Mouse (Mus musculus) adrenal gland, adult 8-10 months (tissue): ENCODE results near the gene C130079G13Rik. TPM values are rescaled to one million over a fixed set of nuclear protein-coding genes. Genes with fewer than 3 reads are reported as not detected.
"Not testable (repeated sequence)": the region's sequence is repeated elsewhere in the genome, so short reads cannot be mapped to it uniquely, and the experiment has no call there.

Source experiments
- DNase-seq: peaks from one replicate; pipeline ENCODE4 v3.0.0; 2022
- total RNA-seq, 4 experiments: library from RNA; stranded (reverse); gene quantifications; 2 replicates each; pipeline ENCODE4 v1.2.4; 2022

The C130079G13Rik gene
- not detected for total RNA-seq

- no peak for DNase-seq
Observed at GRCm38 (mm10) chr3:59924914-59925313, at the start of gene C130079G13Rik. Gene C130079G13Rik (plus strand): TSS chr3:59925214.

GRCm38 (mm10) chr3:59877601-59878000, 47.4 kb upstream of the C130079G13Rik start:
- DNase-seq, result not testable (repeated sequence)

GRCm38 (mm10) chr3:59879801-59880554, 45.0 kb upstream of the C130079G13Rik start:
- not testable (repeated sequence) for DNase-seq

- DNase-seq, result no peak
Observed at GRCm38 (mm10) chr3:59893276-59893675, 31.7 kb upstream of the C130079G13Rik start.

GRCm38 (mm10) chr3:59934621-59935020, 9.6 kb downstream of the C130079G13Rik start:
- no peak for DNase-seq

- no peak for DNase-seq
Observed at GRCm38 (mm10) chr3:59947294-59947950, 22.4 kb downstream of the C130079G13Rik start.

- DNase-seq, result peak; percentile 24
Observed at GRCm38 (mm10) chr3:59970891-59971290, 45.9 kb downstream of the C130079G13Rik start.

GRCm38 (mm10) chr3:59974591-59974990, 49.6 kb downstream of the C130079G13Rik start:
- DNase-seq, result no peak

Other genes with a start within 250 kb of the C130079G13Rik start
- not detected for gene Gm5538, start 195.4 kb upstream of the C130079G13Rik start, total RNA-seq
- not detected for gene Gm8298, start 64.2 kb upstream of the C130079G13Rik start, total RNA-seq
- gene Aadacl2, start 81.5 kb downstream of the C130079G13Rik start, total RNA-seq, result not detected
- not detected for gene Aadac, start 100.5 kb downstream of the C130079G13Rik start, total RNA-seq
- gene Sucnr1, start 156.7 kb downstream of the C130079G13Rik start, total RNA-seq, result 1 to 10 TPM in 3 of 4 experiments, under 1 TPM in 1; 0.35 to 6.5 (median 1.6) TPM